Mouse (Mus musculus) hindbrain, postnatal 0 days (tissue): ENCODE measurements at regions not wholly inside any gene's neighbourhood (a gene's known extent, or its start where the extent isn't known, plus 50 kb on each side); places are given as distances from the start of the nearest gene placed in this dataset.

ENCODE experiments used
- ATAC-seq: fragments of 200-750 bp; cut with Nextera tagmentation; 2 replicates; pipeline ENCODE4 v1.8.0; 2017; ENCODE audit warnings: mild to moderate bottlenecking, moderate TSS enrichment, moderate library complexity
- DNase-seq: peaks from one replicate; pipeline ENCODE4 v3.0.0-alpha.2; 2015; ENCODE audit warnings: low spot score
- H3K27ac ChIP-seq: fragments of 300-500 bp; sonication (generic); 2 replicates; pipeline ENCODE4 v1.5.1; 2014; ENCODE audit warnings: mild to moderate bottlenecking
- H3K27me3 ChIP-seq: fragments of 300-500 bp; sonication (generic); 2 replicates; pipeline ENCODE4 v1.6.1; 2014; ENCODE audit warnings: low read length, mixed read lengths; ENCODE audit not compliant: insufficient read depth
- H3K36me3 ChIP-seq: fragments of 300-500 bp; sonication (generic); 2 replicates; pipeline ENCODE4 v1.6.1; 2014; ENCODE audit warnings: low read length, mixed read lengths; ENCODE audit not compliant: insufficient read depth
- H3K4me1 ChIP-seq: fragments of 300-500 bp; sonication (generic); 2 replicates; pipeline ENCODE4 v1.6.1; 2014; ENCODE audit warnings: antibody characterized with exemption, low read length, mixed read lengths; ENCODE audit not compliant: insufficient read depth
- H3K4me2 ChIP-seq: fragments of 300-500 bp; sonication (generic); 2 replicates; pipeline ENCODE4 v1.6.1; 2014; ENCODE audit warnings: low read depth, mild to moderate bottlenecking, low read length, moderate library complexity, mixed read lengths
- H3K4me3 ChIP-seq: fragments of 300-500 bp; sonication (generic); 2 replicates; pipeline ENCODE4 v1.5.1; 2014; ENCODE audit warnings: low read length
- H3K9ac ChIP-seq: fragments of 300-500 bp; sonication (generic); replicated peaks from 2 replicates; pipeline ENCODE4 v1.6.1; 2014; ENCODE audit warnings: mild to moderate bottlenecking, low read length, moderate library complexity, mixed read lengths
- H3K9me3 ChIP-seq: fragments of 300-500 bp; sonication (generic); 2 replicates; pipeline ENCODE4 v1.6.1; 2016; ENCODE audit warnings: low read length, mixed read lengths
- CTCF ChIP-seq: IDR thresholded peaks from 2 replicates; pipeline ENCODE4 v1.5.1; 2016; ENCODE audit warnings: antibody characterized with exemption, control low read depth, low read depth
- WGBS: fragments of 180-500 bp; shearing (Covaris S2); extraction: QIAGEN DNeasy Blood & Tissue Kit; methylation state at CpG from one replicate; pipeline ENCODE4 v1.1.7; 2014; 5-methylcytosine and 5-hydroxymethylcytosine counted together

DNA sequence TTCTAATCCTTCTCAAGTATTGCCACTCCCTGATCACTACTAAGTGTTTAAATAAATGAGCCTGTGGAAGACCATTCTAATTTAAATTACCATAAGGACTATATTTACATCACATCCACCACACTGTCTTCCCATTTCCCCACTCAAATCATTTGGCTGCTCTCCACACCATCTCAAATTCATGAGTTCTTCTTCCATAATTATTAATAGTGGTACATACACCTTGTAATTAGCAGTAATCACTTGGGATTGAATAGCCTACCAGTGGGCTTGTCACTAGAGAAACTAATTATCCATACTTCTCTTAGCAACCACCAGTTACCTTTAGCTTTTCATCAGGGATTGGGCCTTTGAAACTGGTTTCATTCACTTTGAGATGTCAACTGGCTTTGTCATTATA, 612.3 kb upstream of the Stxbp6 start:
- no peaks in the 10 kb centered on the region for H3K4me1 ChIP-seq
- no peaks in the 10 kb centered on the region for H3K27me3 ChIP-seq
- H3K9me3 ChIP-seq: no peaks in the 10 kb centered on the region
- H3K4me2 ChIP-seq: no peak overlapping the region
- no peak overlapping the region for H3K27ac ChIP-seq
- DNase-seq (no peak), ATAC-seq (no peak)
- no peak overlapping the region for H3K9ac ChIP-seq
- TF ChIP-seq CTCF: no peak
- H3K36me3 ChIP-seq: no peaks in the 10 kb centered on the region
- no peak overlapping the region for H3K4me3 ChIP-seq

DNA sequence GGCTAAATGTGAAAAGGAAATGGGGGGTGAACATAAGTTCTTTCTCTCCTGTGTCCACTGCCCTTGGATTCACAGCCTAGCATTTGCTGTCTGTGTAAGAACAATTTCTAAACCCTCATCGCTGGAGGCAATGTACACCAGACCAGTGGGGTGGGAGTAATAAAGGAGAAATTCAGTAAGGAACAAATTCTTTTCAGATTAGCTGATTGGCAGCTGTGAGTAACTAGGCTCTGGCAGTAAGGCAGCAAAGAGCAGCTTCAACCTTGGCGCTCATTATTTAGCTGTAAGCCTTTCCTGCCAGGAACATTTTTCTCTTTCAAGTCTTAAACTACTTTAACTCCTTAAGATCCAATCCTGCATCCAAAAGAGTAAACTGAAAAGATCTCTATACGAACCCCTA, 597.9 kb upstream of the Stxbp6 start:
- Histone ChIP-seq H3K4me3 (no peak overlapping the region), H3K27ac (peak overlapping the region; percentile 74), H3K4me1 (0 out of 2 replicates have a peak, but pooled peaks cover 4% of the 10 kb centered on the region), H3K36me3 (no peaks in the 10 kb centered on the region), H3K9me3 (no peaks in the 10 kb centered on the region), H3K27me3 (no peaks in the 10 kb centered on the region), H3K9ac (no peak overlapping the region), H3K4me2 (no peak overlapping the region)
- ATAC-seq: no peak
- WGBS: 35% methylated on average over 3 of the region's 3 CpGs
- DNase-seq: peak; percentile 31
- no peak for TF ChIP-seq CTCF

DNA sequence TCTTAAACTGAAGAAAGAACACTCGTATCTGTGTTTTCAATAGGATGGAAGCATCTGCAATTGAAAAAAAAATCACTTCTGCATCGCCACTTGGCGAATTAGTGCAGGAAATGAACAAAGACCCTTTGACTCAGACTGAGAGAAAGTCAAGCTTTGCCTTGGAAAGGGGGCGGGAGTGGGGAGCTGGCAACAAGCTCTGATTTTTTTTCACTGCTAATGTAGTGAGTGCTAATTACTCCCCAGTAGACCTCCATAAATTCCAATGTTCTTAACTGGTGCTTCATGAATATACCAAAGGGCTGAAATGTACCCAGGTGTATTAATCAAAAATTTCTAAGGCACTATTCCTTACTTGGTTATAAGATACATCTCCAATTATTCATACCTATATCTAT, 597.0 kb upstream of the Stxbp6 start:
- peak overlapping the region; percentile 74 for H3K27ac ChIP-seq
- TF ChIP-seq CTCF: no peak
- no peak overlapping the region for H3K4me3 ChIP-seq
- WGBS: 35% methylated on average over 4 of the region's 4 CpGs
- no peaks in the 10 kb centered on the region for H3K27me3 ChIP-seq
- DNase-seq (peak; percentile 56), ATAC-seq (peak; percentile 76)
- H3K4me1 ChIP-seq: 0 out of 2 replicates have a peak, but pooled peaks cover 4% of the 10 kb centered on the region
- no peaks in the 10 kb centered on the region for H3K9me3 ChIP-seq
- peak overlapping the region; percentile 24; the same call in 1 of the 2 replicates for H3K9ac ChIP-seq
- peak overlapping the region; percentile 18; the same call in 1 of the 2 replicates for H3K4me2 ChIP-seq
- no peaks in the 10 kb centered on the region for H3K36me3 ChIP-seq

DNA sequence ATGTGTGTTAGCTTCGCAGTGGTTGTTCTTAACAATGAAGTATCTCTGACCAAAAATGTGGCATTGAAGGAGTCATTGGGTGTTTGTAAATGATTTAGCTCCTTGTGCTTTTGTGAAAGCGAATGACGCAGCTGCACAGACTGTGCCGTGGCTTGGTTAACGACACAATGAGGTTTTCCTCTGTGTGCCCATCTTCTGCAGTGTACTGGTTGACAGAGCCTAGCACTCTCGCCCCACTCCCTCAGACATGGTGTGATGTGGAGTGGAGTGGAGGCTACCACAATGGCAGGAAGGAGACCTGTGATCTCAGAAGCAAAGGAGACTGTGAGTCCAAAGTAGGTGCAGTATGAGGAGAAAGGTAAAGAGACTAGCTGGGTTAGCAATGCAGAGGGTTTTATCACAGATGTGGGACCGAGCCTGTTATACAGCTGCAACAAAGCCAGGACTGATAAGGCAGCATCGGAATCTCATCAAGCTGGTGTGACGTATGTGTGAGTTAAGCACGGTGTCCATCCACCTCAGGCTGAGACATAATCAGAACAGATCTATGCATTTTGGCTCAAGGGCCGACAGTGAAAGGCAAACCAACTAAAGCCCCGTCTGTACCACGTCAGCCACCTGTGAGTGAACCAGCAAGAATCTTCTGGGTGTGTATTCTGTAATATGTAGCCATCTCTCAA, 596.5 kb upstream of the Stxbp6 start:
- Histone ChIP-seq H3K4me3 (no peak overlapping the region), H3K4me1 (0 out of 2 replicates have a peak, but pooled peaks cover 4% of the 10 kb centered on the region), H3K9me3 (no peaks in the 10 kb centered on the region), H3K27ac (peak overlapping the region; percentile 74), H3K27me3 (no peaks in the 10 kb centered on the region), H3K4me2 (peak overlapping the region; percentile 18; the same call in 1 of the 2 replicates), H3K9ac (peak overlapping the region; percentile 24; the same call in 1 of the 2 replicates), H3K36me3 (no peaks in the 10 kb centered on the region)
- 55% methylated on average over 13 of the region's 13 CpGs for WGBS
- TF ChIP-seq CTCF: no peak
- DNase-seq (peak; percentile 17), ATAC-seq (peak; percentile 80)

DNA sequence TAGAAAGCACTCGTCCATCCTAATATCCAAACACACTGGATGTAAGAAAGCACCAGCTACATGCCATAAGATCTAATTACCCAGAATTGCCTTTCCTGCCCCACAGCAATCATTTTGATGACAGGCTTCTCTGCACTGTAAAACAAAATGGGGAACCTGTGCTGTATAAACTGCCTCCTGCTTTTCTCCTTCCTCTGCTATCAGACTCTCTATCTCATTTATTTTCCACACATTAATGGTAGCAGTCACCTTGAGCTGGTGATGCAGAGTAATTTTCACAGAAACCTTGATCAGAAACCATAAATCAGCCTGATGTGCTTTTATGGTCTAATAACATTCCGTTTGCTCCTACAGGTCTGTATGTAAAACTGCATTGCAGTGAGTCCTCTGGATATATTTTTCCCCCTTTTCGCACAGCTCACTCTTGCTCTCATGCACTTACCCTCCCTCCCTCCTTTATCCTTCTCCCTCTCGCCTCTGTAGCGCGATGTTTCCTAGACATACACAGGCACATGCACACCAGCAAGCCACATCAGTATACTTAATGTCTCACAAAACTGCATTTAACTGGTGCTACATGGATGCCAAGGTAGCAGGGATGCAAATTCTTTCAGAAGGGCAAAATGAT, 595.9 kb upstream of the Stxbp6 start:
- no peaks in the 10 kb centered on the region for H3K9me3 ChIP-seq
- H3K4me3 ChIP-seq: no peak overlapping the region
- H3K36me3 ChIP-seq: no peaks in the 10 kb centered on the region
- ATAC-seq (peak; percentile 84), DNase-seq (peak; percentile 21)
- peak overlapping the region; percentile 74 for H3K27ac ChIP-seq
- TF ChIP-seq CTCF: peak; percentile 19; the same call in 1 of the 2 replicates
- H3K4me1 ChIP-seq: 0 out of 2 replicates have a peak, but pooled peaks cover 4% of the 10 kb centered on the region
- no peaks in the 10 kb centered on the region for H3K27me3 ChIP-seq
- 61% methylated on average over 6 of the region's 6 CpGs for WGBS
- H3K4me2 ChIP-seq: no peak overlapping the region
- no peak overlapping the region for H3K9ac ChIP-seq

DNA sequence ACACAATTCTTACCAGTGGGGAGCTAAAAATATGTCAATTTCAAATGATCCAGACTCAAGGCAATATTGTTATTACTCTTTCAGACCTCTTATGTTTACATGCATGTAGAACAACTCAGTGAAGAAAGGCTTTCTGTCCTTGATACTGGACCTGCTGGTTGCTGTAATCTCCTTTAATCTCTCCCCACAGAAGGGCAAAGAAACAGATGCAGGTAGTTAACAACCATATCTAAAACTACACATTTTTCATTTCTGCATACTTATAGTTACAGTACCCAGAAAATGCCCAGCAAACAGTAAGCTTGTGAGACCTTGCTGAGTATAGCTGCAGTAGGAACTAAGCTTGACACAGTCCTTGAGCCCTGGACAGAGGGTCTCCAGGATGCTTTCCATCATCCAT, 585.1 kb upstream of the Stxbp6 start:
- no peak for TF ChIP-seq CTCF
- Histone ChIP-seq H3K9me3 (no peaks in the 10 kb centered on the region), H3K36me3 (no peaks in the 10 kb centered on the region), H3K4me1 (no peaks in the 10 kb centered on the region), H3K27me3 (no peaks in the 10 kb centered on the region), H3K4me2 (no peak overlapping the region), H3K4me3 (no peak overlapping the region), H3K9ac (no peak overlapping the region), H3K27ac (no peak overlapping the region)
- ATAC-seq (no peak), DNase-seq (no peak)

DNA sequence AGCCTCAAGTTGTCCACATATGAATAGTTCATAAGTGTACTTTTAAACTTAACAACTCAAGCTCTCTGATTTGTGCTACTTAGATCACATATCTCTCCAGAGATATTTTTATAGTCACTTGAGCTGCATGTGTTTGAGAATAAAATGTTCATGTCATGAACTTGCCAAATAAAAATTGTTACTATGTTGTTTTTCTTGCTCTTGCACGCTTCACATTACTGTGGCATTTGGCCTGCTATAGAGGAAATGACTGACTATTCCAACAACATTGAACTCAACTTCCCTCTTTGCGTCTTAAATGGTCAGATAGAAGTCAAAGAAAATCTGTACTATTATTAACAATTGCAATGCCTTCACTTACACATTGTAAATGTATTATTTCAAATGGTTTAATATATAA, 582.1 kb upstream of the Stxbp6 start:
- DNase-seq (no peak), ATAC-seq (no peak)
- no peak for TF ChIP-seq CTCF
- Histone ChIP-seq H3K27ac (no peak overlapping the region), H3K27me3 (no peaks in the 10 kb centered on the region), H3K4me3 (no peak overlapping the region), H3K4me2 (no peak overlapping the region), H3K4me1 (no peaks in the 10 kb centered on the region), H3K9me3 (no peaks in the 10 kb centered on the region), H3K36me3 (no peaks in the 10 kb centered on the region), H3K9ac (no peak overlapping the region)
- WGBS: 89% methylated on average over 2 of the region's 2 CpGs
